Mouse (Mus musculus): ENCODE data around the gene Yme1l1.

Yme1l1 gene

GRCm38 (mm10) chr2:23155777-23156607 lies at the start of gene Yme1l1, which contains the start of gene Mastl:
Yme1l1 (plus strand) TSS chr2:23156369.
Mastl (minus strand) TSS chr2:23156024.
- DNase-seq (ENCODE audit: low spot score in 2 of 2), result peak; percentile 97 to 98

- DNase-seq (ENCODE audit: low spot score in 2 of 2), result no peak
Measured at GRCm38 (mm10) chr2:23119573-23119972, 36.6 kb upstream of the Yme1l1 start.

- DNase-seq (ENCODE audit: low spot score in 2 of 2), result no peak
Measured at GRCm38 (mm10) chr2:23155199-23155621, 959 bp upstream of the Yme1l1 start.

GRCm38 (mm10) chr2:23156608-23157081 lies 476 bp downstream of the Yme1l1 start:
- DNase-seq (ENCODE audit: low spot score in 2 of 2), result no peak

DNA sequence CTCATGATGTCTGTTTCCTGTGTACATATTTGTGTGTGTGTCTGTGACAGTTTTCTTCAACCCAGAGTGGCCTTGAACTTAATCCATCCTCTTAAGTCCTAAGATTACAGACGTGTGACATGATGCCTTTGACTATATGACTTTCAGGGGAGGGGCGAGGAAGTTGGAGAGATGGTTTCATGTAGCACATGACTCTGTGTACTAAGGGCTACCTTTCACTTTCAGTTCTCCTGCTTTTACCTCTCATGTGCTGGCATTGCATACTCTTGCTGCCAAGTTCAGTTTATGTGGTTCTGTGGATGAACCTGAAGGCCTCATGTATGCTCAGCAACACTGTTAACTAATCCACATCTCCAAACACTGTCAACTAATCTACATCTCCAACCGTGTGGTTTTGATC lies 16.1 kb downstream of the Yme1l1 start:
- DNase-seq (ENCODE audit: low spot score in 2 of 2), result no peak

GRCm38 (mm10) chr2:23194366-23194765 lies 38.2 kb downstream of the Yme1l1 start:
- no peak for DNase-seq (ENCODE audit: low spot score in 2 of 2)

- DNase-seq (ENCODE audit: low spot score in 2 of 2), result no peak
Measured at GRCm38 (mm10) chr2:23201034-23201433, 44.9 kb downstream of the Yme1l1 start.

DNA sequence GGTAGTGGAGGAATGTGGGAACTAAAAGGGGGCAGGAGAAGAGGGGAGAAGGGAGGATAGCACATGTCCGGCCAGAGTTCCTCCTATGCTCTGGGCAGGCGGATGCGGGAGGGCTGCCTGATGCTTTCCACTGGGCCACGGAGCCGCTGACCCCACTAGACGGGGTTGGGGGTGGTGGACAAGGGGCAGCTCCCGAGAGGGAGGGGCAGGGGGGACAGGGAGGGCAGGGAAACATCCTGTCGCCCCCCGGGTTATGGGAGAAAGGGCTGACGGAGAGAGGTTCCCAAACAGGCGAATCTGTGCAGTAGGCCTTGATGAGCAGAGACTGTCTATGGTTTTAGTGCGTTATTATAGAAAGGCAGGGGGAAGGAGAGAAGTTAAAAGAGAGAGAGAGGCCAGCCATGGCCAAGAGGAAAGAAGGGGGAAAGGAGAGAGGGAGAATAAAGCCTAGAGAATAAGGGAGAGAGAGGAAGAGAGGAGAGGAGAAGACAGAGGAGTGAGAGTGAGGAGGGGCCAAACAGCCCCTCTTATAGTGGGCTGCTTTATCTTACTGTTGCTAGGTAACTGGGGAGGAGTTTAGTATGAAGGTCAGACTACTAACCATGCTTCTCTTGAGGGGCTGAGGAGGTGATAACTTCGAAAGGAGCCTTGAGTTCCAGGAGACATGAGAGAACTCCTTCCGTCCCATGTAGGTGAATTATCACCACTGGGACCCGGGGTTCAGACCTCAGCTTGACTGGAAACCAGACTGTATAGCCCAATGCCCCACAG lies 46.9 kb downstream of the Yme1l1 start:
- no peak for DNase-seq (ENCODE audit: low spot score in 2 of 2)

DNA sequence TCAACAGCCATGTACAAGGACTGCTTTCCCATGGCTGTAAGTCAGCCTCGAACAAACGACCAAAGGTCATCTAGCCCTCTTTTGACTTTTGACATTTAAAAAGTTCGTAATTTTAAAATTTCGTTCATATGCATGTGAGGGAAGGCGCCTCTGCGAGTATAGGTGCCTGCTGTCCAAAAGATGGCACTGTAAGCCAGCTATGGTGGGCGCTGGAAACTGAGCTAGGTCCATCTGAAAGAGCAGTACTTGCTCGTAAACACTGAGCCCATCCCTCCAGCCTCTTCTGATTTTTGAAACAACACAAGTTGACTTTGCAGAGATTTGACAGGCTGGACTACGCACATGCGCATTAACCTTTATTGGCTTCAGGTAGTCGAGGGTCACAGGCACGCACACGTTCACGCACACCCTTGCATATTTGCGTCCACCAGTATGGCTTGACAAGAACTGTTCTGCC lies 50.9 kb downstream of the Yme1l1 start, which contains the start of gene 4931423N10Rik:
TSS of gene 4931423N10Rik (plus strand) at position 407 of the 457 bp plus-strand sequence.
- no peak for DNase-seq (ENCODE audit: low spot score in 2 of 2)

DNA sequence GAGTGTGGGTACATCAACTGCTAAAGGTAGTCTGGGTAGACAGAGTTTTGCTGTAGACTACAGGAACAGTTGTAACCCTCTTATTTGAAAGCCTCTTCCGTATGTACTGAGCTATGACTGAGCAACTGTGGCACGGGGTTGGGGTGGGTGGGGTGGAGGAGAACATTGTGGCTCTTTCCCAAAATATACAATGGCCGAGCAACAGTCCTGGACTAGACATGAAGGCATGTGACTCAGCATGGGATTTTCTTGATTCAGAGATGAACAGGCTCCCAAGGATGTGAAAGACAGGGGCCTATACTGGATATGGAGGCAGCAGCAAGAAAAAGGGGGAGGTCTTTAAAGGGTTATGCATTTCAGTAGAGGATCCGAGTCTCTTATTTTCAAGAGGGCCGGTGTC lies 57.5 kb downstream of the Yme1l1 start:
- DNase-seq (ENCODE audit: low spot score in 2 of 2), result no peak

DNA sequence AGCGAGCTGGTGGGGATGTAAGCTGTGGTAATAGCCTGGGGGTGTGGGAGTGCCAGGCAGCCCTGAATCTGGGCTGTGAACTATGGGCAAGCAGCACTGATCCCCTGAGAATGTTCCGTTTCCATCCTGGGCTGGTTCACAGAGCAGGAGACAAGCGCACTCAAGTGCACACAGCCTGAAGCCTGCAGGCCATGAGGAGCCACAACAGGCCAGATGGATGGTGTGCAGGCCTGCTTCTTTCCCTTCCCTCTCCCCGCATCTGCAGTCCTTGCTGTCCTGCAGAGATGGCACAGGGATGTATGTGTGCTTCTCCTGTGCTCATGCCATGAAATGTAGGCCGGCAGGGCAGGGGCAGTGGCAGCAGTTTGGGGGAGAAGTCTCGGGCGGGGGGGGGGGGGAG lies 69.0 kb downstream of the Yme1l1 start:
- no peak for DNase-seq (ENCODE audit: low spot score in 2 of 2)

- no peak for DNase-seq (ENCODE audit: low spot score in 2 of 2)
Measured at GRCm38 (mm10) chr2:23228463-23228862, 72.3 kb downstream of the Yme1l1 start.

DNA sequence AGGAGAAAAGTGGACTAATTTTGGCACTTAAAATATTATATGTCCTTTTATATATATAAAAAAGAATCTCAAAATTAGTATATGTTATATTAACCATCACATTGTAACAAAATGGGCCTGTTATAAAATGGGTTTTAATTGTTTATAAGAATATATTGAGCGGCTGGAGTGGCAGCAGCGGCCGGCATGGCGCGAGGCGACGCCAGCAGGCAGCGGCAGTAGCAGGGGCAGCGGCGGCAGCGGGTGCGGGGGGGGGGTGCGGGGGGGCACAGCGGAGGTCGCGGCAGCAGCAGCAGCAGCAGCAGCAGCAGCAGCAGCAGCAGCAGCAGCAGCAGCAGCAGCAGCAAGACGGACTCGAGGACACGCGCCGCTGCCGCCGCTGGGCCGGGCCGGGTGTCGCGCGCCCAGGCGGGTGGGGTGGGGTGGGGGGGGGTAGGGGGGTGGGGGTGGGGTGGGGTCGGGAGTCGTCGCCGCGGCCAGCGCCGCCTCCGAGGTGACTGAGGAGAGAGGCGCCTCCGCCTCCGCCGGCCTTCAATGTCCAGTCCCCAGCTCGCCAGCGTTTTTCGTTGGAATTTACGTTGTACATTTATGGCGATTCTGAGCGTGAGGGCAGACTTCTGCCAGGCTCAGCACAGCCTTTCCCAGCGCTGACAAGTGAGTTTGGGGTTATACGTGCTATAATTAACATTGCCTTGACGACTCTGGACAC lies 78.0 kb downstream of the Yme1l1 start:
- DNase-seq (ENCODE audit: low spot score in 2 of 2), result no peak

Measured in spleen, postnatal 4 days (tissue).